Mouse (Mus musculus): Measurements from ENCODE around the gene Hykk.

DNA sequence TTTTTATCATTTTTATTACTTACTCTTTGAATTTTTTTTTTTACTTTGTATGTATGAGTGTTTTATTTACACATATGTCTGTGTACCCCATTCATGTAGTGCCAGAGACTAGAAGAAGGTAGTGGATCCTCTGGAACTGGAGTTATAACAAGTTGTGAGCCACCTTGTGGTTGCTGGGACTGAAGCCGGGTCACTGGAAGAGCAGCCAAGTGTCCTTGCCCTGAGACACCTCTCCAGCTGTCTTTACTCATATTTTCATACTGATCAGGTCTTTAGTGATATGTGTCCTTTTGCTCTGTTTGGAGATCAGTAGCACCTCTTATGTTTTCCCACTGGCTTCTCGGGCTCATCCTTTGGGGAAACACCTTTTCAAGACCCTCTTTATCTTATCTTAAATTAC, 27.4 kb downstream of the Hykk start:
- TF ChIP-seq CHD2 (IDR thresholded peaks at IDR 0.05; ENCODE audit: low read depth, low read length): no peak
- no peak for TF ChIP-seq ZC3H11A (IDR thresholded peaks at IDR 0.05; ENCODE audit: borderline replicate concordance, low read depth, low read length)
- TF ChIP-seq ZNF384 (IDR thresholded peaks at IDR 0.05; ENCODE audit: low read depth, low read length): no peak
- no peak for TF ChIP-seq HCFC1 (IDR thresholded peaks at IDR 0.05; ENCODE audit: borderline replicate concordance, insufficient read depth, low read length)

Data from ES-E14 (cell line).